Mouse (Mus musculus) liver, embryonic 12.5 days (tissue): ENCODE data around the gene Kcnn3. TPM values are rescaled to one million over a fixed set of nuclear protein-coding genes. Genes with fewer than 3 reads are reported as not detected.

Experiments used
- ATAC-seq: fragments of 200-750 bp; cut with Nextera tagmentation; 2 replicates; pipeline ENCODE4 v1.8.0; 2017; ENCODE audit warnings: moderate number of reproducible peaks, mild to moderate bottlenecking, moderate library complexity
- H3K27ac ChIP-seq: fragments of 300-500 bp; sonication (generic); 2 replicates; pipeline ENCODE4 v1.5.1; 2016; ENCODE audit warnings: mild to moderate bottlenecking
- H3K27me3 ChIP-seq: fragments of 300-500 bp; sonication (generic); replicated peaks from 2 replicates; pipeline ENCODE4 v1.6.1; 2016; ENCODE audit warnings: mild to moderate bottlenecking, moderate library complexity
- H3K36me3 ChIP-seq: fragments of 300-500 bp; sonication (generic); 2 replicates; pipeline ENCODE4 v1.6.1; 2016; ENCODE audit warnings: mild to moderate bottlenecking, moderate library complexity
- H3K4me1 ChIP-seq: fragments of 300-500 bp; sonication (generic); 2 replicates; pipeline ENCODE4 v1.6.1; 2016
- H3K4me2 ChIP-seq: fragments of 300-500 bp; sonication (generic); 2 replicates; pipeline ENCODE4 v1.6.1; 2016; ENCODE audit warnings: mild to moderate bottlenecking, moderate library complexity
- H3K4me3 ChIP-seq: fragments of 300-500 bp; sonication (generic); 2 replicates; pipeline ENCODE4 v1.5.1; 2016; ENCODE audit warnings: mild to moderate bottlenecking, moderate library complexity
- H3K9ac ChIP-seq: fragments of 300-500 bp; sonication (generic); 2 replicates; pipeline ENCODE4 v1.6.1; 2016; ENCODE audit warnings: mild to moderate bottlenecking, moderate library complexity
- H3K9me3 ChIP-seq: fragments of 300-500 bp; sonication (generic); replicated peaks from 2 replicates; pipeline ENCODE4 v1.6.1; 2016; ENCODE audit warnings: mild to moderate bottlenecking, moderate library complexity
- WGBS: fragments of 180-500 bp; shearing (Covaris S2); methylation state at CpG from one replicate; pipeline ENCODE4 v1.1.7; 2016; ENCODE audit not compliant: insufficient replicate concordance; 5-methylcytosine and 5-hydroxymethylcytosine counted together
- polyA plus RNA-seq: library from polyadenylated mRNA; unstranded; fragments of >200 nt; fragmentation: Nextera tagmentation; extraction: Ambion mirVana; gene quantifications from 2 replicates; pipeline ENCODE4 v1.2.1, GENCODE M21; 2016

Gene Kcnn3
- polyA plus RNA-seq, 1 experiment from 2014 or later = not detected

GRCm38 (mm10) chr3:89570362-89570761 lies 50.4 kb downstream of the Kcnn3 start:
- WGBS = 7% methylated on average over 3 of the region's 3 CpGs
- peak overlapping the region; percentile 75 for H3K27ac ChIP-seq
- peaks cover 60% of the 10 kb centered on the region for H3K4me1 ChIP-seq
- H3K36me3 ChIP-seq = no peaks in the 10 kb centered on the region
- peak; percentile 68 for ATAC-seq
- H3K9me3 ChIP-seq = no peaks in the 10 kb centered on the region
- peaks cover 4% of the 10 kb centered on the region; the same call in 1 of the 2 replicates for H3K27me3 ChIP-seq
- H3K4me2 ChIP-seq = peak overlapping the region; percentile 52
- H3K9ac ChIP-seq = peak overlapping the region; percentile 15; the same call in 1 of the 2 replicates
- H3K4me3 ChIP-seq = 0 out of 2 replicates have a peak overlapping the region, but pooled peaks have one; percentile 4

- Histone ChIP-seq H3K9ac (no peak overlapping the region), H3K4me3 (no peak overlapping the region), H3K4me1 (peaks cover 70% of the 10 kb centered on the region), H3K27me3 (peaks cover 6% of the 10 kb centered on the region; the same call in 1 of the 2 replicates), H3K9me3 (no peaks in the 10 kb centered on the region), H3K27ac (no peak overlapping the region), H3K36me3 (no peaks in the 10 kb centered on the region), H3K4me2 (no peak overlapping the region)
- ATAC-seq = no peak
- WGBS = 41% methylated on average over 2 of the region's 2 CpGs
Observed at GRCm38 (mm10) chr3:89574260-89574659, 54.3 kb downstream of the Kcnn3 start.

GRCm38 (mm10) chr3:89576381-89576780 lies 56.4 kb downstream of the Kcnn3 start:
- 79% methylated on average over 6 of the region's 6 CpGs for WGBS
- no peaks in the 10 kb centered on the region for H3K36me3 ChIP-seq
- ATAC-seq = no peak
- H3K9ac ChIP-seq = no peak overlapping the region
- no peak overlapping the region for H3K27ac ChIP-seq
- H3K4me3 ChIP-seq = no peak overlapping the region
- no peak overlapping the region for H3K4me2 ChIP-seq
- H3K9me3 ChIP-seq = no peaks in the 10 kb centered on the region
- H3K4me1 ChIP-seq = peaks cover 49% of the 10 kb centered on the region
- peaks cover 9% of the 10 kb centered on the region for H3K27me3 ChIP-seq

- no peak overlapping the region for H3K27ac ChIP-seq
- no peak overlapping the region for H3K4me3 ChIP-seq
- H3K36me3 ChIP-seq = no peaks in the 10 kb centered on the region
- H3K9ac ChIP-seq = no peak overlapping the region
- peak; percentile 65 for ATAC-seq
- no peaks in the 10 kb centered on the region for H3K9me3 ChIP-seq
- H3K4me1 ChIP-seq = peaks cover 43% of the 10 kb centered on the region
- whole genome bisulfite sequencing = 40% methylated on average over 5 of the region's 5 CpGs
- H3K27me3 ChIP-seq = peaks cover 9% of the 10 kb centered on the region
- no peak overlapping the region for H3K4me2 ChIP-seq
Observed at GRCm38 (mm10) chr3:89577154-89577553, 57.2 kb downstream of the Kcnn3 start.

GRCm38 (mm10) chr3:89578083-89578482 lies 58.1 kb downstream of the Kcnn3 start:
- H3K4me3 ChIP-seq = no peak overlapping the region
- no peaks in the 10 kb centered on the region for H3K9me3 ChIP-seq
- no peak overlapping the region for H3K9ac ChIP-seq
- no peak for ATAC-seq
- no peak overlapping the region for H3K4me2 ChIP-seq
- peaks cover 33% of the 10 kb centered on the region for H3K4me1 ChIP-seq
- H3K36me3 ChIP-seq = no peaks in the 10 kb centered on the region
- WGBS = 52% methylated on average over 4 of the region's 4 CpGs
- H3K27me3 ChIP-seq = peaks cover 15% of the 10 kb centered on the region
- no peak overlapping the region for H3K27ac ChIP-seq

- WGBS = 67% methylated on average over 10 of the region's 10 CpGs
- Histone ChIP-seq H3K4me1 (peaks cover 26% of the 10 kb centered on the region), H3K4me3 (no peak overlapping the region), H3K9ac (no peak overlapping the region), H3K27ac (no peak overlapping the region), H3K9me3 (no peaks in the 10 kb centered on the region), H3K27me3 (peaks cover 20% of the 10 kb centered on the region), H3K4me2 (no peak overlapping the region), H3K36me3 (no peaks in the 10 kb centered on the region)
- peak; percentile 35; the same call in 1 of the 2 replicates for ATAC-seq
Observed at GRCm38 (mm10) chr3:89578803-89579202, 58.8 kb downstream of the Kcnn3 start.

- H3K27ac ChIP-seq = no peak overlapping the region
- no peak overlapping the region for H3K9ac ChIP-seq
- 60% methylated on average over 4 of the region's 4 CpGs for WGBS
- H3K27me3 ChIP-seq = peaks cover 28% of the 10 kb centered on the region
- no peak overlapping the region for H3K4me3 ChIP-seq
- H3K36me3 ChIP-seq = no peaks in the 10 kb centered on the region
- H3K4me1 ChIP-seq = peaks cover 3% of the 10 kb centered on the region; the same call in 1 of the 2 replicates
- H3K4me2 ChIP-seq = no peak overlapping the region
- no peaks in the 10 kb centered on the region for H3K9me3 ChIP-seq
- no peak for ATAC-seq
Observed at GRCm38 (mm10) chr3:89584254-89584653, 64.3 kb downstream of the Kcnn3 start.

- H3K27ac ChIP-seq = no peak overlapping the region
- H3K27me3 ChIP-seq = peaks cover 24% of the 10 kb centered on the region
- no peaks in the 10 kb centered on the region for H3K9me3 ChIP-seq
- no peak overlapping the region for H3K9ac ChIP-seq
- no peaks in the 10 kb centered on the region for H3K36me3 ChIP-seq
- no peak overlapping the region for H3K4me3 ChIP-seq
- no peak overlapping the region for H3K4me2 ChIP-seq
- 67% methylated on average over 11 of the region's 11 CpGs for WGBS
- H3K4me1 ChIP-seq = peaks cover 3% of the 10 kb centered on the region; the same call in 1 of the 2 replicates
- ATAC-seq = no peak
Observed at GRCm38 (mm10) chr3:89588436-89588835, 68.5 kb downstream of the Kcnn3 start.

GRCm38 (mm10) chr3:89589321-89589720 lies 69.4 kb downstream of the Kcnn3 start:
- no peak overlapping the region for H3K27ac ChIP-seq
- 36% methylated on average over 3 of the region's 3 CpGs for WGBS
- no peaks in the 10 kb centered on the region for H3K36me3 ChIP-seq
- no peak overlapping the region for H3K9ac ChIP-seq
- peaks cover 3% of the 10 kb centered on the region; the same call in 1 of the 2 replicates for H3K4me1 ChIP-seq
- ATAC-seq = no peak
- H3K4me2 ChIP-seq = no peak overlapping the region
- no peaks in the 10 kb centered on the region for H3K9me3 ChIP-seq
- peaks cover 26% of the 10 kb centered on the region; the same call in 1 of the 2 replicates for H3K27me3 ChIP-seq
- H3K4me3 ChIP-seq = no peak overlapping the region

- Histone ChIP-seq H3K27me3 (peaks cover 34% of the 10 kb centered on the region; the same call in 1 of the 2 replicates), H3K27ac (no peak overlapping the region), H3K9me3 (no peaks in the 10 kb centered on the region), H3K36me3 (no peaks in the 10 kb centered on the region), H3K4me1 (peaks cover 3% of the 10 kb centered on the region; the same call in 1 of the 2 replicates), H3K4me2 (no peak overlapping the region), H3K4me3 (no peak overlapping the region), H3K9ac (no peak overlapping the region)
- ATAC-seq = no peak
- 80% methylated on average over 4 of the region's 4 CpGs for WGBS
Observed at GRCm38 (mm10) chr3:89590386-89590785, 70.4 kb downstream of the Kcnn3 start.

GRCm38 (mm10) chr3:89591461-89591860 lies 71.5 kb downstream of the Kcnn3 start:
- no peak for ATAC-seq
- Histone ChIP-seq H3K9me3 (no peaks in the 10 kb centered on the region), H3K4me2 (no peak overlapping the region), H3K4me1 (no peaks in the 10 kb centered on the region), H3K36me3 (no peaks in the 10 kb centered on the region), H3K27ac (no peak overlapping the region), H3K9ac (no peak overlapping the region), H3K4me3 (no peak overlapping the region), H3K27me3 (peaks cover 29% of the 10 kb centered on the region; the same call in 1 of the 2 replicates)
- 56% methylated on average over 3 of the region's 3 CpGs for WGBS

- Histone ChIP-seq H3K4me3 (no peak overlapping the region), H3K36me3 (no peaks in the 10 kb centered on the region), H3K9me3 (no peaks in the 10 kb centered on the region), H3K4me1 (no peaks in the 10 kb centered on the region), H3K27ac (no peak overlapping the region), H3K4me2 (no peak overlapping the region), H3K9ac (no peak overlapping the region), H3K27me3 (peaks cover 29% of the 10 kb centered on the region; the same call in 1 of the 2 replicates)
- WGBS = 43% methylated on average over 11 of the region's 11 CpGs
- ATAC-seq = no peak
Observed at GRCm38 (mm10) chr3:89592809-89593208, 72.8 kb downstream of the Kcnn3 start.

GRCm38 (mm10) chr3:89593524-89593923 lies 73.6 kb downstream of the Kcnn3 start:
- H3K4me2 ChIP-seq = no peak overlapping the region
- no peaks in the 10 kb centered on the region for H3K9me3 ChIP-seq
- no peaks in the 10 kb centered on the region for H3K4me1 ChIP-seq
- H3K9ac ChIP-seq = no peak overlapping the region
- H3K27ac ChIP-seq = no peak overlapping the region
- no peak for ATAC-seq
- H3K4me3 ChIP-seq = no peak overlapping the region
- peaks cover 28% of the 10 kb centered on the region; the same call in 1 of the 2 replicates for H3K27me3 ChIP-seq
- WGBS = 66% methylated on average over 10 of the region's 10 CpGs
- no peaks in the 10 kb centered on the region for H3K36me3 ChIP-seq
